Mouse (Mus musculus) layer of hippocampus, adult 2 months (tissue): ENCODE data around the gene Mag. TPM values are rescaled to one million over a fixed set of nuclear protein-coding genes. Genes with fewer than 3 reads are reported as not detected.
A peak's percentile ranks its signal among the peaks of the same experiment; 100 is the strongest.

Experiments used
- DNase-seq, 2 experiments: peaks; one replicate each; pipeline ENCODE4 v3.0.0; 2022; ENCODE audit warnings: low spot score in 2 of 2
- H3K27ac ChIP-seq: fragments of 200-600 bp; 2 replicates; pipeline ENCODE4 v1.8.1; 2022
- H3K4me3 ChIP-seq: fragments of 200-600 bp; 2 replicates; pipeline ENCODE4 v1.8.1; 2022; ENCODE audit warnings: mild to moderate bottlenecking
- CTCF ChIP-seq: fragments of 200-600 bp; conservative IDR thresholded peaks from 2 replicates; pipeline ENCODE4 v1.8.1; 2022; ENCODE audit warnings: antibody characterized with exemption, mild to moderate bottlenecking, moderate library complexity
- total RNA-seq, 2 experiments: library from RNA; stranded (reverse); gene quantifications; 2 replicates each; pipeline ENCODE4 v1.2.3; 2021

Mag gene
- total RNA-seq, 2 experiments from 2014 or later = 135 to 145 TPM

DNA sequence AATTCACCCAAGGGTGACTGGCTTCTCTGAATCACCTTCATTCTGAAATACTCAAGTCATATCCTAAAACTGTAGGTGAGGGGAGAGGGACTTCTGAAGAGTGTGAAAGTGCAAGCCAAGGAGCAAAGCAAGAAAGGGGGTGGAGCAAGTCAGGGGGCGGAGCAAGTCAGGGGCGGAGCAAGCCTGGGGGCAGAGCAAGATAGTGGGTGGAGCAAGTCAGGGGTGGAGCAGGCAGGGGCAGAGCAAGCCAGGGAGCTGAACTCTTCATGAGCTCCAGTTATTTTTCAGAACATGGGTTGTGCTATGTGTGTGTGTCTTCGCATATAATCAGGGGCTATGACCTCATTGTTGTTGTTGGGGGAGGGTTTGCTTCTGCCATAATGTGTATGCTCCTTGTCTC lies 5.5 kb upstream of the Mag start:
- H3K27ac ChIP-seq = no peak overlapping the region
- DNase-seq = no peak
- no peak overlapping the region for H3K4me3 ChIP-seq
- TF ChIP-seq CTCF = no peak

DNA sequence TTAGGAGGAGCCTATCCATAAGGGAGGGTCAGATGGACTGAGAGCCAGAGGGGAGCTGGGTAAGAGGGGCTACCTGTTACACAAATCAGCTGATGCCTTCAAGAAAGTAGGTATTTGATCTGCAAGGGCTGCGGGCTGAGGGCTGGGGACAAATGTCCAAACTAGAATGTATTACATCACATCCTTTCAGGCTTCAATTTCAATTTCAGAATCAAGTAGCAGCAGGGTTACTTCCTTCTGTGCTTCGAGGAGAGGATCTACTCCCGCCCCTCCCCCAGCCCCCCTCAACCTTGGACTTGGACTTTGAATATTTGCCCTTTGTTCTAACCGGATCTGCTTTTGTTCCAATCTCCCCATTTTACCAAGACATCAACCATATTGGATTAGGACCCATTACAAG lies 2.5 kb upstream of the Mag start:
- peak overlapping the region; percentile 18; the same call in 1 of the 2 replicates for H3K4me3 ChIP-seq
- TF ChIP-seq CTCF = no peak
- no peak for DNase-seq
- H3K27ac ChIP-seq = peak overlapping the region; percentile 77

DNA sequence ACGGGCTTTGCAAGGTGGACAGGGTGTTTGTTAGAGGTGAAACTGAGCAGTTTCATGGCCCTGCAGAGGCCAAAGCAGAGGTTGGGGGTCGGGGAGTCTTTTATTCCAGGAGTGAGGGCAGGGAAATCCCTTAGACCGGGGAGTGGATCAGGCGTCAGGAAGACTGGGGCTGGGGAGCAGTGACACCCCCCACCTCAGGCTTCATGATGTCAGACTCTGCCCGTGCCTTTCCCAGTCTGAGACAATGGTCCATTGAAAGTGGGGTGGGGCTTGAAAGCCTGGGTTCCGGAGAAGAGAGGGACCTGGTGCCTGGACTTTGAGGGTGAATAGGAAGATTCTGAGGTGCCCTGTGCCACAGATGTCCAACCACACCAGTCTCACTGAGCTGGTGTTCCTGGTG lies 2.0 kb upstream of the Mag start:
- peak; percentile 15 to 28 for DNase-seq
- TF ChIP-seq CTCF = no peak
- H3K27ac ChIP-seq = peak overlapping the region; percentile 77

DNA sequence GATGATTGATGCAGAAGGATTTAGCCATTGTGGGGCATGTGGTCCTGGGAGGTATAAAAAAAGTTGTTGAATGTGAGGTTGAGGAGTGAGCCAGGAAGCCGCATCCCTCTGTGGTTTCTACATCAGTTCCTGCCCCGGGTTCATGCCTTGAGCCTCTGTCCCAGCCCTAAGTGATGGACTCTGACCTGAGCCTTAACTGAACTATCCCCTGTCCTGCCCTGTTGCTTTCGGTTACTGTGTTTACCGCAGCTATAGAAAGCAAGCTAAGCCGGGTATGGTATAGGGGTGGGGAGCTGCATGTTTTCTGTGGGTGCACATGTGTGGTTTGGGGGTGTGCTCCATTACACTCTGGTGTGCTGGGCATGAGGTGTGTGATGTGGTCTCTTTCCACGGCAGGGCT lies 4.9 kb downstream of the Mag start:
- TF ChIP-seq CTCF = no peak
- Histone ChIP-seq H3K27ac (no peak overlapping the region), H3K4me3 (no peak overlapping the region)
- no peak for DNase-seq

More for the DNA sequence above, 2.0 kb upstream of the Mag start:
- H3K4me3 ChIP-seq = peak overlapping the region; percentile 18; the same call in 1 of the 2 replicates

DNA sequence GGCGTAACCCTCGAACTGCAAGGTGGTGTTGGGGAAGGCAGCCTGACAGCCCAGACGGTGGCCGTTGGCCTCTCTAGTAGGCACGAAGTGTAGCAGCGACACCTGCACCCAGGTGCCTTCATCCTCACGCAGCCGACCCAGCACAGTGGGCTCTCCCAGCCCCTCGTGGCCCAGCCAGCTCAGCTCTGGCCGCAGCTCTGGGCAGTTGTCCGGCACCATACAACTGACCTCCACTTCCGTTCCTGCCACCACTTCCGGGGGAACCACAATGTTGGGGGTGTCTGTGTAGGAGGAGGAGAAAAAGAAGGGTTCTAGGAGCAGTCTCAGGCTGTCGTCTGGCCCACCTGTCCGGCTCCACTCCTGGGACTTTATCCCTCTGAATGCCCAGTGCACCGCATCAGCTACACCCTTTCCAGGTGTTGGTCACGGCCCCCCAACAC lies 5.7 kb downstream of the Mag start:
- Histone ChIP-seq H3K27ac (no peak overlapping the region), H3K4me3 (no peak overlapping the region; the same call in 1 of the 2 replicates)
- DNase-seq = no peak
- TF ChIP-seq CTCF = no peak

DNA sequence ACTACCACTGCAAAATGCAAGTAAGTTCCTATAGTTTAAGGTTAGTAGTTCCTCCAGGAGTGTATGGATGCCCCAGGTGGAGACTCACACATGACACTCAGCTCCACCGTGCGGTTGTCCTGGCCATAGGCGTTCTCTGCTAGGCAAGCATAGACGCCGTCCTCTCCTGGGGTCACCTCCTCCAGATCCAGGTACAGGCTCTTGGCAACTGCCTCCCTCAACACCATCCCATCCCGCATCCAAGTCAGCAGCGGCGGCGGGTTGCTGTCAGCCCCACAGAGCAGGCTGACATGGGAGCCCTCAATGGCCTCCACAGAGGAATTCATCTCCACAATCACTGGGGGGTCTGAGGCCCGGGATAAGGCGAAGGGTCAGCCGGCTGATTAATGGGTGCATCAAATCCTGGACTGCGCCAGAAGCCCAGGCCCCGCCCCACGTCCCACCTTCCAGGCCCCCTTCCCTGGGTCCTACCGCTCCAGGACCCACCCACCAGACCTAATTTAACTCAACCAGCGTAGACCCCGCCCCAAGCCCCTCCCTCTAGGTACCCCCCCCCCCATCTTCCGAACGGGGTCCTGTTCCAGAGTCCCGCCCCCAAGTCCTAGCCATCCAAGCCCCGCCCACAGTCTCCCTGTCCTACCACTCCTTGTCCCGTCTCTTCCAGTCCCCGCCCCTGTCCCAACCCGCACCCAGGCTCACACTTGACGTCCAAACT lies 6.2 kb downstream of the Mag start:
- TF ChIP-seq CTCF = 0 out of 2 replicates have a peak, but pooled peaks have one; percentile 5
- no peak for DNase-seq
- no peak overlapping the region for H3K27ac ChIP-seq
- H3K4me3 ChIP-seq = peak overlapping the region; percentile 8; the same call in 1 of the 2 replicates

DNA sequence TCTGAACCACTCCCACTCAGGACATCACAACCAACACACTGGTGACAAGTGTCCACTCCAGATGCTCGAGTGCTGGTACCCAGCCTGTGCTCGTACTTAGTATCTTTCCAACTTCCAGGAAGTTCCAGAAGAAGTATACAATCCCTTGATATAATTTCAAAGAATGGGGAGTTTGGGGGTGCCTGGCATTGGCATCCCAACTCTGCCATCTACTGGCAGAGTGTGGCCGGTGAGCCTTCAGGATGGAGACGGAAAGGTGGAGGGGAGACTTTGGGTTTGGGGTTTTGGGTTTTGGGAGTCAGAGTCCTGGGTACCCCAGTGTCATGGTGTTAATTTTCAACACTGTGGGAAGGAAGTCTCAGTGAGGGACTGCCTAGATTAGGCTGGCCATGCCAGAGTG lies 10.6 kb downstream of the Mag start:
- peak; percentile 26 to 29 for DNase-seq
- peak; percentile 85 for TF ChIP-seq CTCF
- H3K27ac ChIP-seq = no peak overlapping the region
- H3K4me3 ChIP-seq = no peak overlapping the region

DNA sequence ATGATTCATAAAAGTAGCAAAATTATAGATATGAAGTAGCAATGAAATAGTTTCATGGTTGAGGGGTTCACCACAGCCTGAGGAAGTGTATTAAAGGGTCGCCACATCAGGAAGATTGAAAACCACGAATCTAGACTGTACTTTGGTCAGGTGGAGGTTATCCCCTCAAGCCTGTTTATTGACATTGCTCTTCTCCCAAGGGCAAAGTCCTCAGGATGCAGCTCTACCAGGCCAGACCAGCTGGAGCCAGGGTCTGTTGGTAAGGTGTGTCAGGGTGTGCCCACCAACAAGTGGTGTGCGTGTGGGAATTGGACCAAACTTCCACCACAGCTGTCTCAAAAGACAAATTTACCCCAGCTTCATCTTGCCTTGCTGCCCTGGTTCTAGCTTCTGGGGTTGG lies 19.5 kb downstream of the Mag start:
- TF ChIP-seq CTCF = no peak
- Histone ChIP-seq H3K27ac (no peak overlapping the region), H3K4me3 (no peak overlapping the region)
- no peak for DNase-seq

DNA sequence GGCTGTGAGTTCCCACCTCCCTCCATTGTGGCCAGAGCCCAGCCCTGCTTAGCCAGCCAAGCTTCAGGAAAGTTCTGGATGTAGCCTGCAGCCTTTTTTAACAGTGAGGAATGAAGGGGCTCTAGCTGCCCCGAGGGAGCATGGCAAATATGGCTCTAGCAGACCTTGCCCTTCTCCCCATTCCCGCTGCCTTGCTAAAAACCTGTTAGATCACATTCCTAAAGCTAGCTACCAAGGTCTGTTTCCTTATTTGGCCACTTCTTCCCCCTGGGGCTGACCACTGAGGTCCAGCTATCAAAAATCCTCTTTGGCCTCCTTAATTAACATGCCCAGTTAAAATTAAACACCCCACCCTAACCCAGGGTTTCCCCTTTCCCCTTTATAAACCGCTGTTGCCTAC lies 22.2 kb downstream of the Mag start:
- DNase-seq = no peak
- H3K27ac ChIP-seq = no peak overlapping the region
- no peak overlapping the region for H3K4me3 ChIP-seq
- no peak for TF ChIP-seq CTCF

DNA sequence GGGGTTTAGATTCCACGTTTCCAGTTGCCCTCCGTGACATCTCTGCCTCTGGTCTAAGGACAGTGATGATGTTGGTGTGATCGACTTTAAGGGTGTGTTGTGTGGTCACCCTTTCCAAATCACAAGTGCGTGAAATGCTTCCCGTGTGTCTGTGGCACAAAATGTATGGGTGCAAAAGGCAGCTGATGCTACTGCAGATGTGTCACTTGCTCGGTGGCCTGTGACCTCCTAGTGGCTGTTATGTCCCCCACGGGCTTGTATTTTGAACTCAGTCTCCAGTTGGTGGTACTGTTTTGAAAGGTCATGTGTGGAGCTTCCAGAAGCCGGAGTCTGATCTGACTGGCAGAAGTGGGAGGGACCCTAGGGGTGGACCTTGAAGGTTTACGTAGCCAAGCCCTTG lies 22.9 kb downstream of the Mag start:
- Histone ChIP-seq H3K27ac (no peak overlapping the region), H3K4me3 (no peak overlapping the region)
- no peak for TF ChIP-seq CTCF
- no peak for DNase-seq

DNA sequence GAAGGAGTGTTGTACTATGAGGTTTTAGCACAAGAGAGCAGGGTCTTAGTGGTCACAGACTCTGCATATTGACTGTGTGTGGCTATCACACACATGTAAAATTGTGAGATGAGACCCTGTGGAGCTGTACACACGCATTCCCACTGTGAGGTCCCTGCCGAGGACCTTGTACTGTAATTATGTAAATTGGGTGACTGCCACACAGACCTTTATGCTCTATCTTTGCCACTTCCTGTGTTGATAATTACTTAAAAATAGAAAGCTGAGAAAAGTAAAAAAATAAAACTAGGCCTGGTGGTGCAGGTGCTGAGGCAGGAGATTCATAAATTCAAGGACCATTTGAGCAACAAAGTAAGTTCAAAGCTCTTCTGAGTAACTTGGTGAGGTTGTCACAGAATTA lies 24.0 kb downstream of the Mag start:
- Histone ChIP-seq H3K4me3 (no peak overlapping the region), H3K27ac (no peak overlapping the region)
- no peak for DNase-seq
- no peak for TF ChIP-seq CTCF

DNA sequence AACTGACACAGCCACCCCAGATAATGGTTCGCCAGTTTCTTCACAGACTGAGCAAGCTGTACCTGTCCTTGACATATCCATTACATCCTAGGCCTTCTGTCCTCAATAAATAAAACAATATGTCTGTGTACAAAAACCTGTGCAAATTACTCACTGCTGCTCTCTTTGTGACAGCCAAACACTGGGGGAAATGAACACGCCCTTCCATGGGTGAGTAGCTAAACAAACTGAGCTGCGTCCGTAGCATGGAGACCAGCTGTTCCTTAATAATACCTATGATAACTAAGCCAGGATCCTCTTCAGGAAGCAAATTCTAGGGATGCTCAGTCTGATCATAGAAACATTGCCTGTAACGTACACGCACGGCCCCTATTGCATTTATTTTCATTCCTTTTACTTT lies 25.9 kb downstream of the Mag start:
- Histone ChIP-seq H3K4me3 (no peak overlapping the region), H3K27ac (no peak overlapping the region)
- DNase-seq = no peak
- no peak for TF ChIP-seq CTCF

DNA sequence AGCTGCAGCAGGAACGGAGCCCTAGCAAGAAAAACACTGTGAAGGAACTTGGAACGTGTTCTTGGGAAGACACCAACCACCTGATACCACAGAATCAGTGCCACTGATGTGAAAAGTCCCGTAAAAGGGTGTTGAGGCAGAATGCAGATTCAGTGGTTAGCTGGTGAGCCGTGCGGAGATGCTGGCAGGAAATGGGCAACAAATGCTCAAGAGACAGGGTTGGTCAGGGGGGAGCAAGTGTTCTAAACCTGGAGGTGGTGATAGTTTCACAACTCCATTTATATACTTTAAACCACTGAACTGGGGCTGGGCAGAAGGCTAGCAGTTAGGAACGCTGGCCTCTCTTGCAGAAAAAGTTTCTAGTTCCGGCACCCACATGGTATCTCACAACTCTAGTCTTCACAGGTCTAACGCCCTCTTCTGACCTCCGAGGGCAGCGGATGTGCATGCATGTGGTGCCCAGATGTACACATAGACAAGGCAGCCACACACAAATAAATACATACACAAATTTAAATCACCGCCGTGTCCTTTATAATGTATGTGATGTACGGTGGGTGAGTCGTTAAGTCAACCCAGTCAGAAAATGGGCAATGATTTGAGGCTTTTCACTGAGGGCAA lies 27.0 kb downstream of the Mag start:
- no peak for TF ChIP-seq CTCF
- no peak for DNase-seq

DNA sequence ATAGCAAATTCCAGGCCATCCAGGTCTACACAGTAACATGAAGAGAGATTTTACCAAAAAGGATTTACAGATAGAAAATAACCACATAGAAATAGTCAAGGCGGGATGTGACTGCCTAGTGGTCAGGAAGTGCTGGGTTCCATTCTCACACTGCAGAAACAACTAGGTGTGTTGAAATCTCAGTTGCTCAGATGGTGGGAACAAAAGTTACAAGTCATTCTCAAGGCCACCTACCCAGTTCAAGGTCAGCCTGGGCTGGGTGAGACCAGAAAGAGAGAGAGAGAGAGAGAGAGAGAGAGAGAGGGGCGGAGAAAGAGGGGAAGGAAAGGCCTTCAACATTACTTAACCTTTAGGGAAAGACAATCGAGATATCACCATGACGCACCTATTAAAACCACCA lies 27.8 kb downstream of the Mag start:
- no peak for TF ChIP-seq CTCF
- H3K27ac ChIP-seq = no peak overlapping the region
- H3K4me3 ChIP-seq = no peak overlapping the region
- no peak for DNase-seq

More for the DNA sequence above, 27.0 kb downstream of the Mag start:
- Histone ChIP-seq H3K4me3 (no peak overlapping the region), H3K27ac (no peak overlapping the region)
